ENCODE assay signal across 30 mouse cellular contexts in genomic region chr10:28614396-28614795, GRCm38 (mm10). TPM values are rescaled to one million over a fixed set of nuclear protein-coding genes. Genes with fewer than 3 reads are reported as not detected.
"Had no signal": no experiment of that assay in that cellular context is flagged by ENCODE, and none has a peak within 500 bp of the region (broad histone marks: within the 10 kb centered on the region; RNA-seq: fewer than 3 reads in every experiment).

No protein-coding gene starts in this region.

- H3K9me3 ChIP-seq: forebrain, embryonic 15.5 days; heart, embryonic 13.5 days; heart, embryonic 15.5 days; hindbrain, embryonic 13.5 days; hindbrain, embryonic 15.5 days; limb, embryonic 13.5 days; limb, embryonic 15.5 days had no signal

- H3K4me2 ChIP-seq: forebrain, embryonic 15.5 days; heart, embryonic 11.5 days; heart, embryonic 13.5 days; heart, embryonic 15.5 days; hindbrain, embryonic 13.5 days; hindbrain, embryonic 15.5 days; limb, embryonic 13.5 days; limb, embryonic 15.5 days had no signal

- DNase-seq: forebrain, postnatal 0 days; gastrocnemius, postnatal 14 days; gastrocnemius, postnatal 36 days; heart, adult 11 months; heart, adult 2 months; heart, postnatal 14 days; heart, postnatal 36 days; kidney, adult 11 months; kidney, adult 2 months; kidney, adult 9 months; kidney, postnatal 14 days; kidney, postnatal 36 days; layer of hippocampus, adult 9-11 months; layer of hippocampus, postnatal 36 days; left cerebral cortex, postnatal 4 days had no signal

- H3K9ac ChIP-seq: forebrain, embryonic 15.5 days; forebrain, postnatal 0 days; heart, embryonic 13.5 days; heart, embryonic 15.5 days; hindbrain, embryonic 13.5 days; hindbrain, embryonic 15.5 days; limb, embryonic 13.5 days; limb, embryonic 15.5 days had no signal

- H3K4me1 ChIP-seq: forebrain, embryonic 15.5 days; heart, embryonic 13.5 days; heart, embryonic 15.5 days; hindbrain, embryonic 13.5 days; hindbrain, embryonic 15.5 days; limb, embryonic 13.5 days; limb, embryonic 15.5 days had no signal

- H3K27ac ChIP-seq: forebrain, embryonic 15.5 days; heart, adult 2 months; heart, embryonic 13.5 days; heart, embryonic 15.5 days; hindbrain, embryonic 13.5 days; hindbrain, embryonic 15.5 days; hindbrain, postnatal 0 days; limb, embryonic 13.5 days; limb, embryonic 15.5 days had no signal

- H3K27me3 ChIP-seq: forebrain, embryonic 15.5 days; heart, embryonic 13.5 days; heart, embryonic 15.5 days; hindbrain, embryonic 13.5 days; hindbrain, embryonic 15.5 days; limb, embryonic 13.5 days; limb, embryonic 15.5 days had no signal

- ATAC-seq: forebrain, embryonic 15.5 days; forebrain, postnatal 0 days; hindbrain, postnatal 0 days had no signal

- H3K36me3 ChIP-seq: forebrain, embryonic 15.5 days; heart, embryonic 13.5 days; heart, embryonic 15.5 days; hindbrain, embryonic 13.5 days; hindbrain, embryonic 15.5 days; limb, embryonic 13.5 days; limb, embryonic 15.5 days had no signal

- H3K4me3 ChIP-seq: forebrain, embryonic 15.5 days; heart, adult 2 months; heart, embryonic 13.5 days; heart, embryonic 15.5 days; hindbrain, embryonic 13.5 days; hindbrain, embryonic 15.5 days; limb, embryonic 13.5 days; limb, embryonic 15.5 days had no signal

RNA-seq across cellular contexts. Expression of gene Themis, which starts 53.8 kb away (rescaled TPM):
- polyA plus RNA-seq: forebrain, postnatal 0 days; gonadal fat pad, adult 2 months; heart, embryonic 11.5 days; heart, postnatal 0 days; hindbrain, embryonic 11.5 days; hindbrain, embryonic 13.5 days; hindbrain, postnatal 0 days; intestine, embryonic 14.5 days; kidney, embryonic 16.5 days; limb, embryonic 11.5 days; limb, embryonic 13.5 days; limb, embryonic 15.5 days had no signal
